Mouse (Mus musculus) skeletal muscle tissue, adult 2 months (tissue): ENCODE results near the gene Csnk2a1.

Source experiments
- DNase-seq: peaks from one replicate; pipeline ENCODE4 v3.0.0-alpha.2; 2012; ENCODE audit warnings: low read depth, low spot score

Csnk2a1 gene

DNA sequence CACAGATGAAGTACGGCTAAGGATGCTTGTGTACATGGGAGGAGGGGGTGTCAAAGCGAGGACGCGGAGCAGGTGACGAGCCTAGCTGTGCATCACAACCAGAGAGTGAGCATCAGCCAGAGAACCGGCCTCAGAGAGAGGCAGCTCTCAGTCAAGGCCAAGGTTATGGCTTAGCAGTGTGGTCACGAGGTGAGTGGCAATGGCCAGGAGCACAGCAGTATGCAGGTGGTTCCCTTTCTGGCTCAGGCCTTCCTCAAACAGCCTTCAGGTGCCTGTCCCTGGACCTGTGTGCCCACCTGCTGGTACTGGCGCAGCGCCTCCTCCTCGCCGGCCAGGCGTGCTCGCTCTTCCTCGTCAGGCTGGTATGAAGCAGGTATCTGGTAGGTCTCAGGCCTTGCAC is 97.3 kb downstream of the Csnk2a1 start:
- DNase-seq = no peak

DNA sequence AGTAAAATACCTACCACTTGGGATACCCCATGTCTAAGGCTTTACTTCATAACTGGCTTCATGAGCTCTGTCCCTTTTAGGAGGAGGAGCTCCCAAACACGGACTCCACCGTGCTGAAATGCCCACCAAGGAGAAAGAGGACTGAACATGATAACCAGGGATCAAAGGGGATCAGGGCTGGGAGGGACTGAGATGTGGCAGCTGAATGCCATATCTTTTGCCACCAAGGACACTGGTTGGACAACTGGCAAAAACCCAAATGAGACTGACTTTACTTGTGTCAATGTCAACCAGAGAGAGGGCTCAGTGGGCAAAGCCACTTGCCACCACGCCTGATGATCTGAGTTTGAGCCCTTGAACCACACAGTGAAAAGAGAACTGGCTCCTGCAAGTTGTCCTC is 98.2 kb downstream of the Csnk2a1 start:
- DNase-seq = no peak

DNA sequence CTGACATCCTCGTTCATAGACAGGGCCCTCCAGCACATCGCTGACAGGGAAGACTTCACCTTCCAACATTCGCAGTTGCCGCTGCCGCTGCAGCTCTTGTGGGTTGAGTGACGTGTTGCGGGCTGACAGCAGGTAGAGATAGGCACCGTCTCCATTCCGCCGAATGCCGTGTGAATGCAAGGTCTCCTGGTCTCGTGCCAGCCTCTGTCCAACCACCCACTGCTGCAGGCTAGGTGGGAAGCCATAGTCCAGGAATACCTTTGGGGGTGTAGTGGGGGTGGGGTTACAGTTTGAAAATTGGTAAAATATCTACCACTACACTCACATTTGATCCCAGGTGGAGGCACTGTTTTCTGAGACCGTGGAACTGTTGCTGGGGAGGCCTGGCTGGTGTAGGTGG is 99.5 kb downstream of the Csnk2a1 start:
- no peak for DNase-seq

DNA sequence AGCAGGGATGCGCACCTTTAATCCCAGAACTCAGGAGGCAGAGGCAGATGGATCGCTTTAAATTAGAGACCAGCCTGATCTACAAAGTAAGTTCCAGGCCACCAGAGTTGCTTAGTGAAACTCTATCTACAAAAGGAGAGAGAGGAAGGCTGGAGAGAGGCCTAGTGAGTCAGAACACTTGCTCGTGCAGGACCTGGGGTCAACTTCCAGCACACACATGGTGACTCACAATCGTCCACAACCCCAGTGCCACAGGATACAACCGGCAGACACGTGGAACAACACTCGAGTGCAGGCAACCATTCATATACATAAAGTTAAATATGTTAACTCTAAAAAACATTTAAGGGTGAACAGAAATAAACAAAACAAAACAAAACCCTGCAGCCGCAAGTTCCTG is 100.0 kb downstream of the Csnk2a1 start:
- DNase-seq = no peak

DNA sequence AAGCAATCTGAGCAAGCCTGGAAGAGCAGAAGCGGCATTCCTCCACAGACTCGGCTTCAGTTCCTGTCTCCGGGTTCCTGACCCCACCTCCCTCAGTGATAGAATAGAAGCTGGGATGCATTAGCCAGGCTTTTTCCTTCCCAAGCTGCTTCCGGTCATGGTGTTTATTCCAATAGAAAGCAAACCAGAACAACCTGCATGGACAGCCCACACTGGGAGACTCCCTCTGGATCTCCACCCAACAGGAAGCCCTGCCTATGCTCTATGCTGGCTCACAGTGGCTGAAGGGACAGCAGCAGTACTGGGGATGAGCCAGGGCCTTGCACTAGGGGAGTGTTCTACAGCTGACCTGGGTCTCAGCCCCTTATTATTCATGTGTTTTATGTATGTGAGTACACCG is 101.3 kb downstream of the Csnk2a1 start:
- no peak for DNase-seq

DNA sequence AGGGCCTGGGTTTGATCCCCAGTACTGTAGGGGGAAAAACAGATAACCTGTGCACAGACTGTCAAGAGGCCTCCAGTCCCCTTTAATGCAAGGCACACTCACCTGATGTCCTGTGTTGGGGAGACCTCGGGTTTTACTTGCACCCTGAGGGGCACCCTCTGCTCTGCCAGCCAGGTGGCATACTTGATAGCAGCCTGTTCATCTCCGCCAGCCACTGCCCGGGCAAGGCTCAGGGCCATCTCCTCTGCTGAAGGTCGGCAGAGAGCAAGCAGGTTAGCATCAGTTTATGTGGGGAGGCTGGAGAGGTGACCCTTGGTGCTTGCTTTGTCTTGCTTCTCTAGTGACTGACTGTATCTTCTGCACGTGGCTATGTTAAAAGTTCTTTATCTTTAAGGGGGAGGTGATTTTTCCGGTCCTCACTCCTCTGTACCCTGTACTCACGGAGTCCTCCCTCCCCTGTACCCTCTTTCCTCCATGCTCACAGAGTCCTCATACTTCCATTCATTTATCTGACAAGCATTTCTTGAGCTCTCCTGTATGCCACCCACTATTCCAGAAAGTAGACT is 104.3 kb downstream of the Csnk2a1 start:
- no peak for DNase-seq
